Comparison of ENCODE assay signal across 22 mouse cellular contexts in the genomic region with DNA sequence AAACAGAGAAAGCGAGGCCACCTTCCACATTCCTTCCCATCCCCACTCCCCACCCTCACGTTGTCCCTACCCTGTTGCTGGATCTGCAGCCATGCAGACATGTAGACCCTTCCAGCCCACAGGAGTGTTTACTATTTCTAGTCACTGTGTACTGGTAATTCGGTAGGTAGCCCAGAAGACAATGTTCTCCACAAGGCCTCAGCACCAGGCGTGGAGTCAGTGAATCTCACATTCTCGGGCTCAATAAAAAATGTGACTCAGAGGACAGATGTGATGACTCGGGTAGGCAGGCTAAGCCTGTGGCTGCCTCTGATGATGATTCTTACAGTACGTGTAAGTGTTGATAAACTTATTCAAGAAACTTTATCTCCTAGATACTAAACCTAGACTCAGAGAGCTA.
DNase-seq lines count a peak whose midpoint lies in the region; TF ChIP-seq lines count a peak whose summit lies in the region.
"Had no signal": no experiment of that assay in that cellular context is flagged by ENCODE, and none has a peak within 500 bp of the region (broad histone marks: within the 10 kb centered on the region; RNA-seq: fewer than 3 reads in every experiment).

No protein-coding gene starts in this region.

- DNase-seq in adrenal gland, adult (ENCODE audit: inconsistent age in 2 of 2, low spot score in 1 of 2): peak; percentile 70 to 86
- no peak for DNase-seq in adrenal gland, postnatal 25 days
- peak; percentile 80 for DNase-seq in heart, adult 11 months
- no peak for DNase-seq in heart, adult 2 months
- peak; percentile 20 for DNase-seq in NIH3T3 (ENCODE audit: low read depth)
- DNase-seq in kidney, postnatal 4 days: no peak
- DNase-seq: cerebellum, adult 11-12 months; cerebellum, postnatal 10 days; forebrain, postnatal 0 days; kidney, adult 2 months; kidney, postnatal 10 days; layer of hippocampus, postnatal 36 days; lung, adult 18-20 months; lung, postnatal 10 days; thymus, postnatal 14 days had no signal

- H3K4me3 ChIP-seq in heart, adult 2 months: no peak overlapping the region
- no peak overlapping the region for H3K4me3 ChIP-seq in olfactory bulb, adult 2 months (ENCODE audit: insufficient read depth, low read depth, low read length)
- H3K4me3 ChIP-seq: forebrain, embryonic 10.5 days; hindbrain, embryonic 15.5 days; limb, embryonic 13.5 days; liver, embryonic 12.5 days; neural tube, embryonic 12.5 days had no signal

- WGBS in heart, adult 2 months: 80% methylated on average over 7 of the region's 7 CpGs
- WGBS in olfactory bulb, adult 2 months: 54% methylated on average over 7 of the region's 7 CpGs

- no peaks in the 10 kb centered on the region for H3K27me3 ChIP-seq in heart, adult 2 months (ENCODE audit: control insufficient read depth, insufficient read depth, low read length)
- H3K27me3 ChIP-seq: CH12.LX; hindbrain, embryonic 15.5 days; limb, embryonic 13.5 days; liver, embryonic 12.5 days; neural tube, embryonic 12.5 days had no signal

- H3K27ac ChIP-seq in heart, adult 2 months: no peak overlapping the region
- 0 out of 2 replicates have a peak overlapping the region, but pooled peaks have one; percentile 8 for H3K27ac ChIP-seq in olfactory bulb, adult 2 months (ENCODE audit: insufficient read depth, low read depth, low read length)
- H3K27ac ChIP-seq: forebrain, embryonic 10.5 days; hindbrain, embryonic 15.5 days; limb, embryonic 13.5 days; liver, embryonic 12.5 days; neural tube, embryonic 12.5 days had no signal

- H3K79me2 ChIP-seq in heart, adult 2 months (replicated peaks; ENCODE audit: control insufficient read depth, insufficient read depth, low read length): no peaks in the 10 kb centered on the region

- intact Hi-C loops in heart, adult 2 months (cut with DNase I): no loop called here

- no peak for TF ChIP-seq EP300 in heart, adult 2 months (IDR thresholded peaks at IDR 0.05; ENCODE audit: insufficient read depth, low read depth, low read length)

- peaks cover 2% of the 10 kb centered on the region; the same call in 1 of the 2 replicates for H3K4me1 ChIP-seq in heart, adult 2 months (ENCODE audit: control insufficient read depth, insufficient read depth, low read length)
- peaks cover 8% of the 10 kb centered on the region for H3K4me1 ChIP-seq in olfactory bulb, adult 2 months (ENCODE audit: control insufficient read depth, insufficient read depth, low read length)
- H3K4me1 ChIP-seq: forebrain, embryonic 10.5 days; hindbrain, embryonic 15.5 days; limb, embryonic 13.5 days; liver, embryonic 12.5 days; neural tube, embryonic 12.5 days had no signal

- no peaks in the 10 kb centered on the region for H3K36me3 ChIP-seq in heart, adult 2 months (ENCODE audit: control insufficient read depth, insufficient read depth, low read length)

- no peak for TF ChIP-seq POLR2A in heart, adult 2 months (IDR thresholded peaks at IDR 0.05; ENCODE audit: insufficient read depth, low read depth, low read length)
- TF ChIP-seq POLR2A in olfactory bulb, adult 2 months (IDR thresholded peaks at IDR 0.05; ENCODE audit: insufficient read depth, low read depth, low read length): no peak

- no peak for TF ChIP-seq CTCF in heart, adult 2 months (IDR thresholded peaks at IDR 0.05)
- no peak for TF ChIP-seq CTCF in olfactory bulb, adult 2 months (IDR thresholded peaks at IDR 0.05; ENCODE audit: insufficient read depth, low read depth, low read length)

- no peak overlapping the region for H3K9ac ChIP-seq in heart, adult 2 months (ENCODE audit: low read depth, low read length)
- H3K9ac ChIP-seq: forebrain, postnatal 0 days; hindbrain, embryonic 15.5 days; limb, embryonic 13.5 days; liver, embryonic 12.5 days; neural tube, embryonic 12.5 days had no signal

Comparison
In these comparisons a context has a peak if more than half of its experiments do, and no peak if none do; other contexts are left out.
1. DNase-seq: peak in adrenal gland, adult (2 of 2), heart, adult 11 months (single experiment) and NIH3T3 (single experiment); none in adrenal gland, postnatal 25 days (single experiment), heart, adult 2 months (0 of 2) and kidney, postnatal 4 days (0 of 2).